Mouse (Mus musculus) heart, embryonic 14.5 days (tissue): ENCODE data around the gene Mfap5. TPM values are rescaled to one million over a fixed set of nuclear protein-coding genes. Genes with fewer than 3 reads are reported as not detected.
"Not testable (repeated sequence)": the region's sequence is repeated elsewhere in the genome, so short reads cannot be mapped to it uniquely, and the experiment has no call there.

Source experiments
- ATAC-seq: fragments of 200-750 bp; cut with Nextera tagmentation; 2 replicates; pipeline ENCODE4 v1.8.0; 2017; ENCODE audit warnings: low read depth, moderate TSS enrichment; ENCODE audit not compliant: insufficient number of reproducible peaks, insufficient read depth, low FRiP score
- H3K27ac ChIP-seq, 2 experiments: fragments of 200-500 bp in 1 of 2; fragments of 300-500 bp in 1 of 2; sonication (generic) in 1 of 2; replicated peaks in 1 of 2; 2 replicates each; pipeline ENCODE4 v1.5.1; 2012 to 2014; ENCODE audit warnings: low read depth in 2 of 2, low read length in 2 of 2, control low read depth in 1 of 2, mild to moderate bottlenecking in 1 of 2, mixed read lengths in 1 of 2; ENCODE audit not compliant: control insufficient read depth in 1 of 2, insufficient read depth in 1 of 2
- H3K27me3 ChIP-seq: fragments of 300-500 bp; sonication (generic); 2 replicates; pipeline ENCODE4 v1.6.1; 2014; ENCODE audit warnings: mild to moderate bottlenecking, low read length, control low read depth; ENCODE audit not compliant: control insufficient read depth, insufficient read depth
- H3K36me3 ChIP-seq: fragments of 300-500 bp; sonication (generic); 2 replicates; pipeline ENCODE4 v1.6.1; 2014; ENCODE audit warnings: mild to moderate bottlenecking, control low read depth, low read length, mixed read lengths; ENCODE audit not compliant: control insufficient read depth, insufficient read depth
- H3K4me1 ChIP-seq, 2 experiments: fragments of 200-500 bp in 1 of 2; fragments of 300-500 bp in 1 of 2; sonication (generic) in 1 of 2; 2 replicates each; pipeline ENCODE4 v1.6.1; 2012 to 2014; ENCODE audit warnings: low read length in 2 of 2, control low read depth in 1 of 2, mixed read lengths in 1 of 2; ENCODE audit not compliant: control insufficient read depth in 2 of 2, insufficient read depth in 2 of 2
- H3K4me2 ChIP-seq: fragments of 300-500 bp; sonication (generic); 2 replicates; pipeline ENCODE4 v1.6.1; 2014; ENCODE audit warnings: mild to moderate bottlenecking, low read length
- H3K4me3 ChIP-seq, 2 experiments: fragments of 200-500 bp in 1 of 2; fragments of 300-500 bp in 1 of 2; sonication (generic) in 1 of 2; 2 replicates each; pipeline ENCODE4 v1.5.1; 2012 to 2014; ENCODE audit warnings: low read length in 2 of 2, mild to moderate bottlenecking in 2 of 2, control low read depth in 1 of 2, low read depth in 1 of 2, moderate library complexity in 1 of 2; ENCODE audit not compliant: control insufficient read depth in 1 of 2, insufficient read depth in 1 of 2
- H3K9ac ChIP-seq: fragments of 300-500 bp; sonication (generic); 2 replicates; pipeline ENCODE4 v1.6.1; 2014; ENCODE audit warnings: mild to moderate bottlenecking, low read length
- H3K9me3 ChIP-seq: fragments of 300-500 bp; sonication (generic); 2 replicates; pipeline ENCODE4 v1.6.1; 2016; ENCODE audit warnings: low read length, control low read depth; ENCODE audit not compliant: control insufficient read depth
- WGBS: fragments of 180-500 bp; shearing (Covaris S2); extraction: QIAGEN DNeasy Blood & Tissue Kit; methylation state at CpG from one replicate; pipeline ENCODE4 v1.1.7; 2014; 5-methylcytosine and 5-hydroxymethylcytosine counted together
- polyA plus RNA-seq: library from polyadenylated mRNA; unstranded; fragments of >200 nt; fragmentation: Nextera tagmentation; extraction: Ambion mirVana; gene quantifications from 2 replicates; pipeline ENCODE4 v1.2.1, GENCODE M21; 2014

Mfap5 gene
- polyA plus RNA-seq, 1 experiment from 2014 or later: 16.9 TPM

DNA sequence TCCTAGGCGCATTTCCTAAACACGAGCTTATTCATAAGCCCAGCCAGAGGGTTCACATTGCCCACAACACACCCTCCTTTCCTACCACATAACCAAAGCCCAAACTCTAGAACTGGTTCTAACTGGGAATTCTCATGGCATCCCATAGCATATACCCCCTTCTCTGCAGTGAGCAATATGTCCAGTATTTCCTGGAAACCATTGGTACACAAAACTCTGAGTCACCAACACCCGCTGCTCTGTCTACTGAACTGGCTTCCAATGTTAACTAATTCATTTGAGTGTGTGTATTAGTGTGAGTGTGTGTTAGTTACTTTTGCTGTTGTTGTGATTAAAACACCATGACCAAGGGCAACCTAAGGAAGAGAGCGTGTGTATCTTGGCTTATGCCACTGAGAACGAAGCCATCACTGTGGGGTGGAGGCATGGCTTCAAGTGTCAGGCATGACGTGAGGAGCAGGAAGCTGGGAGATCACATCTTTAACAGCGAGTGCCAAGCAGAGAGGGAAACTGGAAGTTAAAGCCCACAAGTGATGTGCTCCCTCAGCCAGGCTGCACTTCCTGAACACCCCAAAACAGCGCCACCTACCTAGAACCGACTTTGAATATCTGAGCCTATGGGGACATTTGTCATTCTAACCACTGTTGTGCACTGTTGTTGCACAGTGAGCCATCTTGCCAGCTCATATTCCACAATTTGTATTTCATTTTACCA is 59.6 kb downstream of the Mfap5 start:
- H3K4me1 ChIP-seq: no peaks in the 10 kb centered on the region
- peaks cover 14% of the 10 kb centered on the region for H3K27me3 ChIP-seq
- H3K9ac ChIP-seq: no peak overlapping the region
- H3K4me3 ChIP-seq: no peak overlapping the region
- no peak for ATAC-seq
- H3K4me2 ChIP-seq: no peak overlapping the region
- WGBS: 82% methylated on average over 9 of the region's 9 CpGs
- H3K36me3 ChIP-seq: no peaks in the 10 kb centered on the region
- no peak overlapping the region for H3K27ac ChIP-seq
- H3K9me3 ChIP-seq: no peaks in the 10 kb centered on the region

DNA sequence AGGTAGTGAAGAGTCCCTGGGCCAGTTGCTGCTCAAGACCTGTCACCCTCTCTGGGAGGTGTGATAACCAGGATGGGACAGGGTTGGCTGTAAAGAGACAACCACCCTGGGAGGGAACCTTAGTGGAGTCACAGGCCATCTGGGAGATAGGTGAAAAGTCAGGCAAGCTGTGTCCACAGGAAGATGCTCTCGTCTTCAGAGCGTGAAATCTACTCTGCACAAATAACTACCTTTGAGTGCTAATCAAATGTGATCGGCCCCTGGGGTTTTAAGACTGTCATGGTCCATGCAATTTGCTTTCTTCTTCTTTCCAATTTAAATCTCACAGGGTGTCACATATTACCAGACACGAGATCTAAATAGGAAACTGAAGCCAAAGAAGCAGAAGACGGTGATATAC is 63.5 kb downstream of the Mfap5 start:
- WGBS: 56% methylated on average over 5 of the region's 5 CpGs
- H3K4me1 ChIP-seq: peaks cover 2 to 10% of the 10 kb centered on the region in 2 experiments; a peak in 2 of 4 replicates
- no peak overlapping the region for H3K4me3 ChIP-seq
- no peak for ATAC-seq
- H3K4me2 ChIP-seq: no peak overlapping the region
- no peaks in the 10 kb centered on the region for H3K9me3 ChIP-seq
- no peaks in the 10 kb centered on the region for H3K36me3 ChIP-seq
- H3K27ac ChIP-seq: no peak overlapping the region
- H3K27me3 ChIP-seq: no peaks in the 10 kb centered on the region
- no peak overlapping the region for H3K9ac ChIP-seq

DNA sequence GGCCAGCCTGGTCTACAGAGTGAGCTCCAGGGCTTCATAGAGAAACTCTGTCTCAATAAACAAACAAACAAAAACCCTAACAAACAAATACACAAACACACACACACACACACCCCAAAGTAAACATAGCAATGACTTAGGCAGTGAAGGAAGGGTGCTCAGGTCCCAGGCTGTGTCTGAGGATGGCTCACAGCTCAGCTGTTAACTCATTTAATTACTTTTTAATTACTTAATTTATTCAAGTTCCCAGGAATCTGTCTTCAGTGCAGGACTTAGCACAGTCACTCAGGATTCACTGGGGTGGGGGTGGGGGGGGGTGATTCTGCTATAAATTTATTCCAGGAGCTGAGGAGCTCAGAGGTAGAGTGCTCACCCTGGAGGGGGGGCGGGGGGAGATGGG is 64.1 kb downstream of the Mfap5 start:
- WGBS: 88% methylated on average over 1 of the region's 1 CpGs

DNA sequence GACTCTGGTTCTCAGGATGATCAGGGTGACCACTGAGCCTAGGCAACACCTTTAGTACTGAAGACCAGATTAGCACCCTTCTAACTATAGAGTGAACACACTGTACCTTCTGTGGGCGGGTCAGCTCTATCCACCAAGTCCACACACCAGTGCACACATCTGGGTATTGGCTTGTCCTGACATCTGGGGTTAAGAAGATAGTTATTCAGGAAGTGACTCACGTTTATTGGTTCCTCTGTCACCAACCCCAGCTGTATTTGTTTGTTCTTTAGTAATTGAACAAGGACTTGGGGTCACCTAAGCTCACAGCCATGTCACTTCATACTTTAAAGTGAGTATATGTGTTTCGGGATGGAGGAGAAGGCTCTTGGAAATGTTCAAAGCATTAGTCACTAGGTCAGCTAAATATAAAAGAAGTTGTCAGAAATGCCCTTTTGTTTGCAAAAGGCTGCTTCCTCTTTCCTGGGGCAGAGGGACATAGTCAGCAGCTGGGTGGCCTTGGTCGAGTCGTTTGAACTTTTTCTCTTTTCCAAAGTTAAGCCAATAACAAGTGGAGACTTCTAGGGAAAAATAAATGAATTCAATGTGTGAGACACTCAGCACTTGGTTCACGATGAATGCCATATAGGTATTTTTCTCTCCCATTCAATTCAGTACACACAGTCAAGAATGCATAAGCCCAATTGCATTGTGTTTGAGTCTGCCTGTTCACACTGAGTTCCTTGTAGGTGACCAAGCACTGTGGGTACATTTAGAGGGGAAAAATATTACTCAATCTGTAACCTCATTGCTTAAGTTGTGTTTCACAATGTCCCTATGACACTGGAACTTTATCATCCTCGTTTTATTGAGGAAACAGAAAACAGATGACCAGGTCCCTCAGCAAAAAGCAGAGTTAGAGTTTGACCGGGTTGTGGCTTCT is 65.3 kb downstream of the Mfap5 start:
- ATAC-seq: no peak
- peaks cover 2 to 10% of the 10 kb centered on the region in 2 experiments; a peak in 2 of 4 replicates for H3K4me1 ChIP-seq
- no peaks in the 10 kb centered on the region for H3K36me3 ChIP-seq
- H3K4me3 ChIP-seq: no peak overlapping the region
- WGBS: 68% methylated on average over 8 of the region's 8 CpGs
- no peak overlapping the region for H3K4me2 ChIP-seq
- H3K9ac ChIP-seq: no peak overlapping the region
- no peak overlapping the region for H3K27ac ChIP-seq
- H3K9me3 ChIP-seq: no peaks in the 10 kb centered on the region
- H3K27me3 ChIP-seq: no peaks in the 10 kb centered on the region

More for the DNA sequence above, 64.1 kb downstream of the Mfap5 start:
- Histone ChIP-seq H3K9me3 (no peaks in the 10 kb centered on the region), H3K4me3 (no peak overlapping the region), H3K4me2 (no peak overlapping the region), H3K27ac (no peak overlapping the region), H3K36me3 (no peaks in the 10 kb centered on the region), H3K9ac (no peak overlapping the region), H3K4me1 (peaks cover 2 to 10% of the 10 kb centered on the region in 2 experiments; a peak in 2 of 4 replicates), H3K27me3 (no peaks in the 10 kb centered on the region)
- no peak for ATAC-seq

DNA sequence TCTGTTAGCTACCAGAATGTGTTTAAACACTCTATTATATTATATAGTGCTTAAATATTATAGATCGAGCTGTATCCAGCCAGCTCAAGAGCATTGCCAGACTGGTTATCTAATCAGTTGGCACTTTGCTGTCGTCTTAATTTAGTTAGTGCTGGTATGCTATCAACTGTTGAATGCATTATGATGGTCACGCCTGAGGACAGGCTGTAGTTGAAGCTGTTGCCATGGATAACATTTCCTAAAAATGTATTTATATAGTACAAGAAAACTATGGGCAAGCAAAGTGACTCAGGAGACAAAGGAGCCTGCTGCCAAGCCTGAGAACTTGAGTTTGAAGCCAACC is 65.9 kb downstream of the Mfap5 start:
- no peak overlapping the region for H3K27ac ChIP-seq
- no peak overlapping the region for H3K4me3 ChIP-seq
- ATAC-seq: no peak
- no peaks in the 10 kb centered on the region for H3K9me3 ChIP-seq
- WGBS: 20% methylated on average over 3 of the region's 3 CpGs
- H3K4me1 ChIP-seq: peaks cover 2 to 10% of the 10 kb centered on the region in 2 experiments; a peak in 2 of 4 replicates
- no peak overlapping the region for H3K4me2 ChIP-seq
- H3K36me3 ChIP-seq: no peaks in the 10 kb centered on the region
- H3K27me3 ChIP-seq: no peaks in the 10 kb centered on the region
- no peak overlapping the region for H3K9ac ChIP-seq

DNA sequence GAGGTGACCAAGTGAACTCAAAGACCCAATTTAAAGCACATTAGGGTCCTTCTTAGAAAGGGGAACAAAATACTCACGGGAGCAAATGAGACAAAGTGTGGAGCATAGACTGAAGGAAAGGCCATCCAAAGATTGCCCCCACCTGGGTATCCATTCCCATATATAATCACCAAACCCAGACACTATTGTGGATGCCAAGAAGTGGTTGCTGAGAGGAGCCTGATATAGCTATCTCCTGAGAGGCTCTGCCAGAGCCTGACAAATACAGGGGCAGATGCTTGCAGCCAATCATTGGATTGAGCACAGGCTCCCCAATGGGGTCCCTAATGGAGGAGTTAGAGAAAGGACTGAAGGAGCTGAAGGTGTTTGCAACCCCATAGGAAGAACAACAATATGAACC is 69.4 kb downstream of the Mfap5 start:
- not testable (repeated sequence) for H3K4me3 ChIP-seq, H3K9ac ChIP-seq, H3K27me3 ChIP-seq, H3K9me3 ChIP-seq, ATAC-seq, H3K36me3 ChIP-seq, H3K4me2 ChIP-seq, H3K27ac ChIP-seq
- H3K4me1 ChIP-seq: peaks cover 2 to 10% of the 10 kb centered on the region in 2 experiments; a peak in 2 of 4 replicates
- 71% methylated on average over 1 of the region's 1 CpGs for WGBS

DNA sequence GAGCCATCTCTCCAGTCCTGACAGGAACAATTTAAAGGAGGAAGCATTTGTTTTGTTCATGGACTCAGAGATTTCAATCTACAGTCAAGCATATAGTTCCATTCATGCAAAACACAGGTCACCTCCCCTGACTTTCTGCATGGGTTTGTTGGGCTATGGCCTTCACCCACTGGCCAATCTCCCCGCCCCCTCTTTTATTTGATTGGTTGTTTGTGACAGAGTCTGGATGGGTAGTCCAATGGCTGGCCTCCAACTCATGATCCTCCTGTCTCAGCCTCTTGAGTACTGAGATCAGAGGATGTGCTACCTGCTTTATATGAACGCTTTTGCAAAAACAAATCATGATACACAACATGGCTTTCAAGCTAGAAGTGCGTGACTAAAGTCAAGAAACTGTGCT is 71.4 kb downstream of the Mfap5 start:
- Histone ChIP-seq H3K27me3 (no peaks in the 10 kb centered on the region), H3K9me3 (no peaks in the 10 kb centered on the region), H3K27ac (no peak overlapping the region), H3K4me2 (no peak overlapping the region), H3K4me3 (no peak overlapping the region), H3K36me3 (no peaks in the 10 kb centered on the region), H3K4me1 (peaks cover 0 to 1% of the 10 kb centered on the region in 2 experiments; a peak in 1 of 4 replicates), H3K9ac (no peak overlapping the region)
- no peak for ATAC-seq
- WGBS: 87% methylated on average over 3 of the region's 3 CpGs
